ENCODE assay signal across 8 mouse cellular contexts in genomic region chr19:3575632-3576384, GRCm38 (mm10). TPM values are rescaled to one million over a fixed set of nuclear protein-coding genes. Genes with fewer than 3 reads are reported as not detected.
DNase-seq lines count a peak whose midpoint lies in the region; ATAC-seq and TF ChIP-seq lines count a peak whose summit lies in the region.

Gene Ppp6r3, minus strand, starts transcription at chr19:3575749.

- TF ChIP-seq CTCF in kidney, postnatal 0 days (IDR thresholded peaks at IDR 0.05; ENCODE audit: low read depth) = no peak

- under 1% methylated on average over 51 of the region's 51 CpGs for WGBS in heart, embryonic 12.5 days
- under 1% methylated on average over 51 of the region's 51 CpGs for WGBS in kidney, postnatal 0 days
- WGBS in liver, embryonic 11.5 days = under 1% methylated on average over 51 of the region's 51 CpGs
- WGBS in stomach, embryonic 14.5 days = under 1% methylated on average over 50 of the region's 51 CpGs

- peaks cover 42% of the 10 kb centered on the region for H3K4me1 ChIP-seq in heart, embryonic 12.5 days (replicated peaks)
- peaks cover 16% of the 10 kb centered on the region for H3K4me1 ChIP-seq in kidney, postnatal 0 days (replicated peaks; ENCODE audit: insufficient read depth, low read length)
- H3K4me1 ChIP-seq in liver, embryonic 11.5 days (replicated peaks; ENCODE audit: control insufficient read depth, insufficient read depth, low read length) = peaks cover 29% of the 10 kb centered on the region
- H3K4me1 ChIP-seq in stomach, embryonic 14.5 days (ENCODE audit: control insufficient read depth, insufficient read depth, low read length) = peaks cover 14% of the 10 kb centered on the region

- ATAC-seq in erythroid progenitor cell, adult 5-6 weeks (replicated peaks; ENCODE audit: low FRiP score, poor library complexity, severe bottlenecking) = peak; percentile 97
- ATAC-seq in heart, embryonic 12.5 days (ENCODE audit: insufficient number of reproducible peaks, low FRiP score) = peak; percentile 98
- peak; percentile 97 for ATAC-seq in kidney, postnatal 0 days (replicated peaks; ENCODE audit: low FRiP score, low read depth)
- ATAC-seq in liver, embryonic 11.5 days (replicated peaks; ENCODE audit: low FRiP score) = peak; percentile 96
- peak; percentile 98 for ATAC-seq in stomach, embryonic 14.5 days (ENCODE audit: insufficient number of reproducible peaks, insufficient read depth, low FRiP score, low read depth)

- H3K36me3 ChIP-seq in heart, embryonic 12.5 days = 0 out of 2 replicates have a peak, but pooled peaks cover 2% of the 10 kb centered on the region
- H3K36me3 ChIP-seq in kidney, postnatal 0 days (ENCODE audit: insufficient read depth, low read length) = no peaks in the 10 kb centered on the region
- no peaks in the 10 kb centered on the region for H3K36me3 ChIP-seq in liver, embryonic 11.5 days (ENCODE audit: control insufficient read depth, insufficient read depth, low read length)
- no peaks in the 10 kb centered on the region for H3K36me3 ChIP-seq in stomach, embryonic 14.5 days (ENCODE audit: control insufficient read depth, insufficient read depth, low read length)

- peak within 1 kb of the TSS; percentile 75 for H3K4me3 ChIP-seq in heart, embryonic 12.5 days
- peak within 1 kb of the TSS; percentile 91 for H3K4me3 ChIP-seq in kidney, postnatal 0 days (replicated peaks; ENCODE audit: low read depth, low read length)
- H3K4me3 ChIP-seq in liver, embryonic 11.5 days (ENCODE audit: low read depth, low read length) = peak within 1 kb of the TSS; percentile 80
- H3K4me3 ChIP-seq in stomach, embryonic 14.5 days (ENCODE audit: low read depth, low read length) = peak within 1 kb of the TSS; percentile 94

- peak within 1 kb of the TSS; percentile 95 for H3K27ac ChIP-seq in heart, embryonic 12.5 days (ENCODE audit: poor library complexity, severe bottlenecking)
- H3K27ac ChIP-seq in kidney, postnatal 0 days = peak within 1 kb of the TSS; percentile 93
- H3K27ac ChIP-seq in liver, embryonic 11.5 days (ENCODE audit: low read depth, low read length) = peak within 1 kb of the TSS; percentile 80
- peak within 1 kb of the TSS; percentile 96 for H3K27ac ChIP-seq in stomach, embryonic 14.5 days (ENCODE audit: low read length)

- H3K4me2 ChIP-seq in heart, embryonic 12.5 days = peak within 1 kb of the TSS; percentile 91
- peak within 1 kb of the TSS; percentile 79 for H3K4me2 ChIP-seq in kidney, postnatal 0 days (ENCODE audit: low read length)
- peak within 1 kb of the TSS; percentile 96 for H3K4me2 ChIP-seq in liver, embryonic 11.5 days
- H3K4me2 ChIP-seq in stomach, embryonic 14.5 days (replicated peaks; ENCODE audit: low read depth, low read length) = peak within 1 kb of the TSS; percentile 61

- H3K27me3 ChIP-seq in heart, embryonic 12.5 days (replicated peaks) = no peaks in the 10 kb centered on the region
- H3K27me3 ChIP-seq in kidney, postnatal 0 days (ENCODE audit: insufficient read depth, low read length) = no peaks in the 10 kb centered on the region
- no peaks in the 10 kb centered on the region for H3K27me3 ChIP-seq in liver, embryonic 11.5 days (replicated peaks; ENCODE audit: control insufficient read depth, insufficient read depth, low read length)
- H3K27me3 ChIP-seq in stomach, embryonic 14.5 days (ENCODE audit: control insufficient read depth, insufficient read depth, low read length) = no peaks in the 10 kb centered on the region

- H3K9ac ChIP-seq in heart, embryonic 12.5 days = peak within 1 kb of the TSS; percentile 95
- peak within 1 kb of the TSS; percentile 91 for H3K9ac ChIP-seq in kidney, postnatal 0 days (ENCODE audit: low read depth, low read length)
- H3K9ac ChIP-seq in liver, embryonic 11.5 days (ENCODE audit: low read depth, low read length) = peak within 1 kb of the TSS; percentile 81
- peak within 1 kb of the TSS; percentile 84 for H3K9ac ChIP-seq in stomach, embryonic 14.5 days (replicated peaks; ENCODE audit: low read depth, low read length)

- peak; percentile 99 for DNase-seq in CD4-positive helper T cell, adult 2 months (ENCODE audit: low read depth, low spot score)
- peak; percentile 99 for DNase-seq in brain, embryonic 18.5 days (ENCODE audit: low read depth, low spot score)
- peak; percentile 100 for DNase-seq in kidney, postnatal 0 days (ENCODE audit: low spot score)
- DNase-seq in liver, embryonic 11.5 days (ENCODE audit: low spot score) = peak; percentile 95
- DNase-seq in naive thymus-derived CD4-positive, alpha-beta T cell, adult 2 months (ENCODE audit: low read depth) = peak; percentile 99

- no peaks in the 10 kb centered on the region for H3K9me3 ChIP-seq in heart, embryonic 12.5 days (replicated peaks)
- H3K9me3 ChIP-seq in kidney, postnatal 0 days (replicated peaks; ENCODE audit: low read length) = no peaks in the 10 kb centered on the region
- no peaks in the 10 kb centered on the region for H3K9me3 ChIP-seq in liver, embryonic 11.5 days (ENCODE audit: control insufficient read depth, low read length)
- H3K9me3 ChIP-seq in stomach, embryonic 14.5 days (ENCODE audit: control insufficient read depth, low read depth, low read length) = no peaks in the 10 kb centered on the region

RNA-seq across cellular contexts. Expression of gene Ppp6r3, which starts in this region (rescaled TPM):
- 117 and 121 TPM in 2 replicates for total RNA-seq in erythroid progenitor cell, adult 5-6 weeks (2015; ENCODE audit: low replicate concordance)
- total RNA-seq in erythroid progenitor cell, adult 5-6 weeks (2017; ENCODE audit: low replicate concordance) = 142 and 208 TPM in 2 replicates
- 59.5 and 62.7 TPM in 2 replicates for polyA plus RNA-seq in heart, embryonic 12.5 days (2016; fragmentation: Nextera tagmentation; extraction: Ambion mirVana)
- polyA plus RNA-seq in kidney, postnatal 0 days (2015; fragmentation: Nextera tagmentation; extraction: Ambion mirVana) = 37.9 and 42.2 TPM in 2 replicates
- 53.9 and 58.9 TPM in 2 replicates for polyA plus RNA-seq in liver, embryonic 11.5 days (2014; fragmentation: Nextera tagmentation; extraction: Ambion mirVana)
- polyA plus RNA-seq in stomach, embryonic 14.5 days (2014; fragmentation: Nextera tagmentation; extraction: Ambion mirVana) = 68.7 and 70.3 TPM in 2 replicates

Comparison
In these comparisons a context has a peak if more than half of its experiments do, and no peak if none do; other contexts are left out.
1. Peak in every context shown above with its lines: DNase-seq, ATAC-seq, H3K4me3 ChIP-seq and H3K27ac ChIP-seq.